ENCODE assay signal across 28 mouse cellular contexts in the genomic region with DNA sequence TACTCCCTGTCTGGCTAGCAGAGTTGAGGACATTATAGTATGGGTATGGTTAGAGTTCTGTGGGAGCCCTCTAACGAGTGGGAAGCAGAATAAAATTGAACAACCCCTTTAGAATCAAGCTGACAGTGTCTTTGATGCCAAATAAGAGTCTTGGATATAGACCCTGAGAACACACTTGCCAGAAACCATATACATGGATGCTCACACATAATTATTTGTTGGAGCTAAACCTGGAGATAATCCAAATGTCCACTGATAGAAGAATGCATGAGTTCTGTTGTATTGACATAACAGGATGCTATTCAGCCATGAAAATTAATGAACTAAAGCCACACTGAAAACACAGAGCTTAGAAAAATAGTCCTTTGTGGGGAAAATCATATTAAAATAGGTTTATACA.
A peak's percentile ranks its signal among the peaks of the same experiment; 100 is the strongest.
DNase-seq lines count a peak whose midpoint lies in the region; ATAC-seq and TF ChIP-seq lines count a peak whose summit lies in the region.
"Had no signal": no experiment of that assay in that cellular context is flagged by ENCODE, and none has a peak within 500 bp of the region (broad histone marks: within the 10 kb centered on the region; RNA-seq: fewer than 3 reads in every experiment).

No protein-coding gene starts in this region.

- no peak overlapping the region for H3K9ac ChIP-seq in forebrain, embryonic 14.5 days (ENCODE audit: low read length)
- H3K9ac ChIP-seq in forebrain, embryonic 15.5 days (replicated peaks), result no peak overlapping the region
- no peak overlapping the region for H3K9ac ChIP-seq in midbrain, embryonic 11.5 days (ENCODE audit: low read length)
- no peak overlapping the region for H3K9ac ChIP-seq in midbrain, embryonic 14.5 days (replicated peaks; ENCODE audit: low read length)
- H3K9ac ChIP-seq: embryonic facial prominence, embryonic 12.5 days; embryonic facial prominence, embryonic 15.5 days; heart, embryonic 13.5 days; hindbrain, embryonic 12.5 days; hindbrain, embryonic 15.5 days; intestine, embryonic 15.5 days had no signal

- WGBS in forebrain, embryonic 14.5 days, result 6% methylated on average over 1 of the region's 1 CpGs
- WGBS in forebrain, embryonic 15.5 days, result 10% methylated on average over 1 of the region's 1 CpGs
- 56% methylated on average over 1 of the region's 1 CpGs for WGBS in midbrain, embryonic 11.5 days
- 50% methylated on average over 1 of the region's 1 CpGs for WGBS in midbrain, embryonic 14.5 days

- no peaks in the 10 kb centered on the region for H3K36me3 ChIP-seq in forebrain, embryonic 14.5 days (ENCODE audit: control insufficient read depth, insufficient read depth, low read length)
- no peaks in the 10 kb centered on the region for H3K36me3 ChIP-seq in forebrain, embryonic 15.5 days
- H3K36me3 ChIP-seq in midbrain, embryonic 11.5 days (ENCODE audit: control insufficient read depth, insufficient read depth, low read length), result no peaks in the 10 kb centered on the region
- H3K36me3 ChIP-seq in midbrain, embryonic 14.5 days (ENCODE audit: control insufficient read depth, insufficient read depth, low read length), result no peaks in the 10 kb centered on the region
- H3K36me3 ChIP-seq: embryonic facial prominence, embryonic 12.5 days; embryonic facial prominence, embryonic 15.5 days; G1E; heart, embryonic 10.5 days; heart, embryonic 13.5 days; hindbrain, embryonic 12.5 days; hindbrain, embryonic 15.5 days; intestine, embryonic 15.5 days had no signal

- no peaks in the 10 kb centered on the region for H3K9me3 ChIP-seq in forebrain, embryonic 14.5 days (replicated peaks; ENCODE audit: control insufficient read depth, low read length)
- H3K9me3 ChIP-seq in forebrain, embryonic 15.5 days, result no peaks in the 10 kb centered on the region; the same call in 1 of the 2 replicates
- no peaks in the 10 kb centered on the region for H3K9me3 ChIP-seq in midbrain, embryonic 11.5 days (ENCODE audit: control insufficient read depth, low read length)
- H3K9me3 ChIP-seq in midbrain, embryonic 14.5 days (ENCODE audit: control insufficient read depth, low read length), result no peaks in the 10 kb centered on the region
- H3K9me3 ChIP-seq: embryonic facial prominence, embryonic 12.5 days; embryonic facial prominence, embryonic 15.5 days; heart, embryonic 10.5 days; heart, embryonic 13.5 days; hindbrain, embryonic 12.5 days; hindbrain, embryonic 15.5 days; intestine, embryonic 15.5 days had no signal

- H3K27me3 ChIP-seq in forebrain, embryonic 14.5 days (replicated peaks; ENCODE audit: control insufficient read depth, insufficient read depth, low read length), result no peaks in the 10 kb centered on the region
- H3K27me3 ChIP-seq in forebrain, embryonic 15.5 days, result no peaks in the 10 kb centered on the region
- H3K27me3 ChIP-seq in midbrain, embryonic 11.5 days (ENCODE audit: control insufficient read depth, insufficient read depth, low read length), result no peaks in the 10 kb centered on the region
- no peaks in the 10 kb centered on the region for H3K27me3 ChIP-seq in midbrain, embryonic 14.5 days (ENCODE audit: control insufficient read depth, insufficient read depth, low read length)
- H3K27me3 ChIP-seq in Patski, result no peaks in the 10 kb centered on the region
- H3K27me3 ChIP-seq: CH12.LX; embryonic facial prominence, embryonic 12.5 days; embryonic facial prominence, embryonic 15.5 days; heart, embryonic 13.5 days; hindbrain, embryonic 12.5 days; hindbrain, embryonic 15.5 days; intestine, embryonic 15.5 days had no signal

- POLR2A ChIA-PET in Patski (lab: Charles Lee), result interaction anchor here (1.1 kb wide), 1 partner anchor 161 kb away, joined by 3 read pairs; no protein-coding TSS in a partner anchor

- H3K4me3 ChIP-seq in forebrain, embryonic 14.5 days (ENCODE audit: low read depth, low read length), result no peak overlapping the region
- H3K4me3 ChIP-seq in forebrain, embryonic 15.5 days, result no peak overlapping the region
- H3K4me3 ChIP-seq in midbrain, embryonic 11.5 days (ENCODE audit: low read depth, low read length), result no peak overlapping the region
- no peak overlapping the region for H3K4me3 ChIP-seq in midbrain, embryonic 14.5 days (replicated peaks; ENCODE audit: low read depth, low read length)
- H3K4me3 ChIP-seq: embryonic facial prominence, embryonic 12.5 days; embryonic facial prominence, embryonic 15.5 days; heart, adult 2 months; heart, embryonic 10.5 days; heart, embryonic 13.5 days; hindbrain, embryonic 12.5 days; hindbrain, embryonic 15.5 days; intestine, embryonic 15.5 days had no signal

- CTCF ChIA-PET in Patski (lab: Charles Lee), result interaction anchor here (0.9 to 1.5 kb wide), 2 partner anchors 13 to 25 kb away, joined by 4 read pairs; no protein-coding TSS in a partner anchor

- no peak overlapping the region for H3K4me2 ChIP-seq in forebrain, embryonic 14.5 days (ENCODE audit: low read length)
- H3K4me2 ChIP-seq in forebrain, embryonic 15.5 days (replicated peaks), result no peak overlapping the region
- H3K4me2 ChIP-seq in midbrain, embryonic 11.5 days, result no peak overlapping the region
- no peak overlapping the region for H3K4me2 ChIP-seq in midbrain, embryonic 14.5 days (ENCODE audit: low read length)
- H3K4me2 ChIP-seq: embryonic facial prominence, embryonic 12.5 days; embryonic facial prominence, embryonic 15.5 days; heart, embryonic 13.5 days; hindbrain, embryonic 12.5 days; hindbrain, embryonic 15.5 days; intestine, embryonic 15.5 days had no signal

- peak; percentile 73 for DNase-seq in forebrain, embryonic 14.5 days (ENCODE audit: low spot score)
- peak; percentile 14 for DNase-seq in midbrain, embryonic 11.5 days (ENCODE audit: low spot score, missing footprints)
- no peak for DNase-seq in midbrain, embryonic 14.5 days
- no peak for DNase-seq in Patski (ENCODE audit: low read depth, low spot score)
- DNase-seq in frontal cortex, postnatal 10 days (ENCODE audit: low spot score in 2 of 2), result no peak
- DNase-seq: adrenal gland, adult 8-10 months; adrenal gland, postnatal 25 days; B cell, adult 2 months; cerebellum, adult 18-20 months; cerebellum, adult 9-10 months; cerebellum, postnatal 14 days; gastrocnemius, postnatal 10 days; gastrocnemius, postnatal 36 days; heart, adult 2 months; heart, postnatal 14 days; heart, postnatal 4 days; kidney, adult 11 months had no signal

- peak; percentile 44; the same call in 1 of the 2 replicates for ATAC-seq in forebrain, embryonic 14.5 days
- no peak for ATAC-seq in forebrain, embryonic 15.5 days (replicated peaks)
- no peak for ATAC-seq in midbrain, embryonic 11.5 days (ENCODE audit: low FRiP score)
- no peak for ATAC-seq in midbrain, embryonic 14.5 days (ENCODE audit: low FRiP score, low TSS enrichment)
- peak; percentile 31 for ATAC-seq in Patski
- ATAC-seq: activated CD4-positive, CD25-positive, alpha-beta regulatory T cell, adult 4 months; intestine, embryonic 15.5 days had no signal

- TF ChIP-seq CTCF in Patski (IDR thresholded peaks at IDR 0.05), result no peak

- no peaks in the 10 kb centered on the region for H3K4me1 ChIP-seq in forebrain, embryonic 14.5 days (ENCODE audit: control insufficient read depth, insufficient read depth, low read length)
- H3K4me1 ChIP-seq in forebrain, embryonic 15.5 days, result no peaks in the 10 kb centered on the region
- no peaks in the 10 kb centered on the region for H3K4me1 ChIP-seq in midbrain, embryonic 11.5 days (ENCODE audit: control insufficient read depth, insufficient read depth, low read length)
- H3K4me1 ChIP-seq in midbrain, embryonic 14.5 days (ENCODE audit: control insufficient read depth, insufficient read depth, low read length), result no peaks in the 10 kb centered on the region
- H3K4me1 ChIP-seq: embryonic facial prominence, embryonic 12.5 days; embryonic facial prominence, embryonic 15.5 days; heart, embryonic 10.5 days; heart, embryonic 13.5 days; hindbrain, embryonic 12.5 days; hindbrain, embryonic 15.5 days; intestine, embryonic 15.5 days had no signal

- in situ Hi-C loops in Patski (cut with MboI; ENCODE audit: low pct_unique_long_range_greater_than_20kb), result loop anchor here (10.0 kb wide), 1 partner anchor 159 kb away; no protein-coding TSS in a partner anchor

- H3K27ac ChIP-seq in forebrain, embryonic 14.5 days (ENCODE audit: low read depth, low read length), result no peak overlapping the region
- H3K27ac ChIP-seq in forebrain, embryonic 15.5 days (replicated peaks), result no peak overlapping the region
- H3K27ac ChIP-seq in midbrain, embryonic 11.5 days (ENCODE audit: low read depth, low read length), result no peak overlapping the region
- H3K27ac ChIP-seq in midbrain, embryonic 14.5 days (replicated peaks; ENCODE audit: low read depth, low read length), result no peak overlapping the region
- H3K27ac ChIP-seq: embryonic facial prominence, embryonic 12.5 days; embryonic facial prominence, embryonic 15.5 days; heart, adult 2 months; heart, embryonic 10.5 days; heart, embryonic 13.5 days; hindbrain, embryonic 12.5 days; hindbrain, embryonic 15.5 days; intestine, embryonic 15.5 days had no signal

Comparison
In these comparisons a context has a peak if more than half of its experiments do, and no peak if none do; other contexts are left out.
1. ATAC-seq: peak in forebrain, embryonic 14.5 days (single experiment) and Patski (single experiment); none in forebrain, embryonic 15.5 days (single experiment), midbrain, embryonic 11.5 days (single experiment) and midbrain, embryonic 14.5 days (single experiment).
2. DNase-seq: peak in forebrain, embryonic 14.5 days (single experiment) and midbrain, embryonic 11.5 days (single experiment); none in midbrain, embryonic 14.5 days (single experiment), Patski (single experiment) and frontal cortex, postnatal 10 days (0 of 2).